Mouse (Mus musculus): ENCODE data around the gene Abcc9. TPM values are rescaled to one million over a fixed set of nuclear protein-coding genes. Genes with fewer than 3 reads are reported as not detected.

Gene Abcc9
- polyA plus RNA-seq, 1 experiment from 2014 or later, result 1.9 TPM

GRCm38 (mm10) chr6:142732567-142733290 lies 30.6 kb upstream of the Abcc9 start:
- no peaks in the 10 kb centered on the region for H3K36me3 ChIP-seq (replicated peaks)
- H3K4me3 ChIP-seq (replicated peaks), result no peak overlapping the region
- no peak overlapping the region for H3K9ac ChIP-seq
- H3K27ac ChIP-seq, result no peak overlapping the region
- no peak for ATAC-seq (ENCODE audit: low FRiP score)
- WGBS, result 75% methylated on average over 14 of the region's 14 CpGs
- H3K4me2 ChIP-seq, result no peak overlapping the region
- no peaks in the 10 kb centered on the region for H3K27me3 ChIP-seq
- no peaks in the 10 kb centered on the region for H3K4me1 ChIP-seq
- H3K9me3 ChIP-seq, result no peaks in the 10 kb centered on the region

GRCm38 (mm10) chr6:142726032-142726431 lies 23.9 kb upstream of the Abcc9 start:
- H3K9ac ChIP-seq, result no peak overlapping the region
- no peaks in the 10 kb centered on the region for H3K36me3 ChIP-seq (replicated peaks)
- no peak overlapping the region for H3K4me2 ChIP-seq
- no peaks in the 10 kb centered on the region for H3K4me1 ChIP-seq
- H3K27me3 ChIP-seq, result no peaks in the 10 kb centered on the region
- WGBS, result 91% methylated on average over 4 of the region's 4 CpGs
- no peaks in the 10 kb centered on the region for H3K9me3 ChIP-seq
- no peak overlapping the region for H3K4me3 ChIP-seq (replicated peaks)
- ATAC-seq (ENCODE audit: low FRiP score), result no peak
- no peak overlapping the region for H3K27ac ChIP-seq

GRCm38 (mm10) chr6:142721731-142722130 lies 19.6 kb upstream of the Abcc9 start:
- no peak for ATAC-seq (ENCODE audit: low FRiP score)
- WGBS, result 94% methylated on average over 8 of the region's 8 CpGs
- Histone ChIP-seq H3K27ac (no peak overlapping the region), H3K36me3 (replicated peaks) (no peaks in the 10 kb centered on the region), H3K4me2 (no peak overlapping the region), H3K27me3 (no peaks in the 10 kb centered on the region), H3K9ac (no peak overlapping the region), H3K9me3 (no peaks in the 10 kb centered on the region), H3K4me1 (no peaks in the 10 kb centered on the region), H3K4me3 (replicated peaks) (no peak overlapping the region)

- no peak for ATAC-seq (ENCODE audit: low FRiP score)
- H3K4me2 ChIP-seq, result no peak overlapping the region
- H3K27ac ChIP-seq, result no peak overlapping the region
- no peaks in the 10 kb centered on the region for H3K27me3 ChIP-seq
- H3K4me1 ChIP-seq, result no peaks in the 10 kb centered on the region
- no peaks in the 10 kb centered on the region for H3K9me3 ChIP-seq
- WGBS, result 78% methylated on average over 6 of the region's 6 CpGs
- no peaks in the 10 kb centered on the region for H3K36me3 ChIP-seq (replicated peaks)
- H3K9ac ChIP-seq, result no peak overlapping the region
- no peak overlapping the region for H3K4me3 ChIP-seq (replicated peaks)
Measured at GRCm38 (mm10) chr6:142720641-142721040, 18.5 kb upstream of the Abcc9 start.

- H3K9me3 ChIP-seq, result no peaks in the 10 kb centered on the region
- H3K36me3 ChIP-seq (replicated peaks), result no peaks in the 10 kb centered on the region
- ATAC-seq (ENCODE audit: low FRiP score), result no peak
- no peak overlapping the region for H3K4me3 ChIP-seq (replicated peaks)
- no peak overlapping the region for H3K4me2 ChIP-seq
- H3K27ac ChIP-seq, result no peak overlapping the region
- H3K9ac ChIP-seq, result no peak overlapping the region
- H3K27me3 ChIP-seq, result no peaks in the 10 kb centered on the region
- WGBS, result 79% methylated on average over 7 of the region's 7 CpGs
- H3K4me1 ChIP-seq, result no peaks in the 10 kb centered on the region
Measured at GRCm38 (mm10) chr6:142718167-142718566, 16.1 kb upstream of the Abcc9 start.

- Histone ChIP-seq H3K36me3 (replicated peaks) (no peaks in the 10 kb centered on the region), H3K9ac (no peak overlapping the region)
- WGBS, result 74% methylated on average over 4 of the region's 4 CpGs
Measured at GRCm38 (mm10) chr6:142717186-142717585, 15.1 kb upstream of the Abcc9 start.

GRCm38 (mm10) chr6:142715026-142715425 lies 12.9 kb upstream of the Abcc9 start:
- Histone ChIP-seq H3K9me3 (no peaks in the 10 kb centered on the region), H3K4me3 (replicated peaks) (no peak overlapping the region), H3K4me1 (no peaks in the 10 kb centered on the region), H3K4me2 (no peak overlapping the region), H3K27ac (no peak overlapping the region), H3K27me3 (peaks cover 5% of the 10 kb centered on the region; the same call in 1 of the 2 replicates), H3K36me3 (replicated peaks) (no peaks in the 10 kb centered on the region), H3K9ac (no peak overlapping the region)
- ATAC-seq (ENCODE audit: low FRiP score), result no peak
- WGBS, result 91% methylated on average over 8 of the region's 8 CpGs

More at GRCm38 (mm10) chr6:142717186-142717585, 15.1 kb upstream of the Abcc9 start:
- H3K27me3 ChIP-seq, result peaks cover 5% of the 10 kb centered on the region; the same call in 1 of the 2 replicates
- no peaks in the 10 kb centered on the region for H3K9me3 ChIP-seq
- no peak overlapping the region for H3K4me2 ChIP-seq
- H3K4me1 ChIP-seq, result no peaks in the 10 kb centered on the region
- no peak overlapping the region for H3K4me3 ChIP-seq (replicated peaks)
- no peak overlapping the region for H3K27ac ChIP-seq
- ATAC-seq (ENCODE audit: low FRiP score), result no peak

- Histone ChIP-seq H3K36me3 (replicated peaks) (no peaks in the 10 kb centered on the region), H3K27me3 (peaks cover 5% of the 10 kb centered on the region; the same call in 1 of the 2 replicates), H3K4me1 (no peaks in the 10 kb centered on the region), H3K4me2 (no peak overlapping the region), H3K9me3 (no peaks in the 10 kb centered on the region), H3K9ac (no peak overlapping the region), H3K27ac (no peak overlapping the region), H3K4me3 (replicated peaks) (no peak overlapping the region)
- WGBS, result 42% methylated on average over 4 of the region's 4 CpGs
- no peak for ATAC-seq (ENCODE audit: low FRiP score)
Measured at GRCm38 (mm10) chr6:142711106-142711505, 9.0 kb upstream of the Abcc9 start.

DNA sequence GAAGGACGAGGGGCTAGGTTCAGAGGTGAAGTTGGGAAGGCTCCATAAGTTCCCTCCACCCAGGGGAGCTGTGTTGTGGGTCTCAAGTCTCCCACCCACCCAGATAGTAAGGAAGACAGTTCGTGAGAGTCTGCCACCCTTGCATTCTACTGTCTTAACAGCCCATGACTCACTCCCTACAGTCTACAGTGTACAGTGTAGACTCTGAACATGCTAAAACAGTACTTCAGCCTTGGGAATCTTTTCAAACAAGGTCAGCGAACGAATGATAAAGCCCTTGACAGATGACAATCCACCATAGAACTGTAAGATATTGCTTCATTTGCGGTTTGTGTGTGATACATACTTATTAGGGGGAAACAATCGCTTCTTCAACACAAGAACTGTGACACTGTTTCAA lies 8.6 kb upstream of the Abcc9 start:
- no peaks in the 10 kb centered on the region for H3K36me3 ChIP-seq (replicated peaks)
- no peak for ATAC-seq (ENCODE audit: low FRiP score)
- no peak overlapping the region for H3K4me2 ChIP-seq
- no peaks in the 10 kb centered on the region for H3K9me3 ChIP-seq
- H3K4me3 ChIP-seq (replicated peaks), result no peak overlapping the region
- no peaks in the 10 kb centered on the region for H3K4me1 ChIP-seq
- no peak overlapping the region for H3K27ac ChIP-seq
- WGBS, result 82% methylated on average over 6 of the region's 6 CpGs
- H3K9ac ChIP-seq, result no peak overlapping the region
- H3K27me3 ChIP-seq, result peaks cover 5% of the 10 kb centered on the region; the same call in 1 of the 2 replicates

GRCm38 (mm10) chr6:142708369-142708768 lies 6.3 kb upstream of the Abcc9 start:
- no peak overlapping the region for H3K4me2 ChIP-seq
- H3K36me3 ChIP-seq (replicated peaks), result no peaks in the 10 kb centered on the region
- H3K27ac ChIP-seq, result no peak overlapping the region
- 87% methylated on average over 6 of the region's 6 CpGs for WGBS
- peaks cover 5% of the 10 kb centered on the region; the same call in 1 of the 2 replicates for H3K27me3 ChIP-seq
- H3K4me1 ChIP-seq, result no peaks in the 10 kb centered on the region
- no peaks in the 10 kb centered on the region for H3K9me3 ChIP-seq
- no peak overlapping the region for H3K9ac ChIP-seq
- no peak for ATAC-seq (ENCODE audit: low FRiP score)
- no peak overlapping the region for H3K4me3 ChIP-seq (replicated peaks)

DNA sequence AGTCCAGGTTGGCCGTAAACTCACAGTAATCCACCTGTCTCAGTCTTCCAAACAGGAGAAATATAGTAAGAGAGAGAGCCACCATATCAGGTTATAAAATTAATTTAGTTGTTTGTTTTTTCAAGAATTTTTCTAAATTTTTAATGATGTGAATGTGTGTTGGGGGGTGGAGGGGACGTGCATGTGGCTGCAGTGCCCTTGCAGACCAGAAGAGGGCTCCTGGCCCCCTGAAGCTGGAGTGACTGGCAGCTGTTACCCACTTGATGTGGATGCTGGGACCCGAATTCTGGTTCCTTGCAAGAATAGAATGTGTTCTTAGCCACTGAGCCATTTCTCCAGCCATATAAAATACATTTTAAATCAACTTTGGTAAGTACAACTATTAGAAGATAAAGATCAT lies 4.6 kb upstream of the Abcc9 start:
- Histone ChIP-seq H3K4me3 (replicated peaks) (no peak overlapping the region), H3K4me2 (no peak overlapping the region), H3K27ac (no peak overlapping the region), H3K36me3 (replicated peaks) (no peaks in the 10 kb centered on the region), H3K27me3 (peaks cover 8% of the 10 kb centered on the region; the same call in 1 of the 2 replicates), H3K9ac (no peak overlapping the region), H3K4me1 (peaks cover 10% of the 10 kb centered on the region), H3K9me3 (no peaks in the 10 kb centered on the region)
- no peak for ATAC-seq (ENCODE audit: low FRiP score)
- WGBS, result 75% methylated on average over 3 of the region's 3 CpGs

DNA sequence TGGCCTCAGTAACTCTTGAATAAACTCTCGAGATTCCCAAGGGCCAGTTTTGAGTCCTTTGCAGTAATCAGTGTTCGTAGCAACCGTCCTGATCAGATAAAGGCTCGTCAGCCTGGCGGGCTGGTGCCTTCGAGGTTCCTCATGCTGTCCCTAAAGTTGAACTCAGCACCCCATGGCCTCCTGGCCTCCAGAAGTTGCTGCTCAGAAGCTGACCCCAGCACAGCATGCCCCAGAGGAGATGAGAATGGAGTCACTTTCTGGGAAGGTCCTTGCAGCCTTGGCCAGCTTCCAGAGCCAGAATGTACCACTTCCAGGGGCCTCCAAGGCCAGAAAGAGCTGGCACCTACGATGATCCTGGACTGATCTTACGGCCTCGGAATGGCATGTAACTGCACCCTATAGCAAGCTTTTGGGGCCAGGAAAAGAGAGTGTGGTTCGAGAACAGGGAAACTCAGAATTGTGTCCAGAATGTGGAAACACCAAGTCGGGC lies 1.4 kb upstream of the Abcc9 start:
- Histone ChIP-seq H3K36me3 (replicated peaks) (no peaks in the 10 kb centered on the region), H3K4me3 (replicated peaks) (no peak overlapping the region), H3K9ac (no peak overlapping the region), H3K9me3 (no peaks in the 10 kb centered on the region), H3K4me1 (peaks cover 10% of the 10 kb centered on the region), H3K27ac (no peak overlapping the region), H3K4me2 (no peak overlapping the region), H3K27me3 (peaks cover 18% of the 10 kb centered on the region; the same call in 1 of the 2 replicates)
- no peak for ATAC-seq (ENCODE audit: low FRiP score)
- 82% methylated on average over 11 of the region's 11 CpGs for WGBS

DNA sequence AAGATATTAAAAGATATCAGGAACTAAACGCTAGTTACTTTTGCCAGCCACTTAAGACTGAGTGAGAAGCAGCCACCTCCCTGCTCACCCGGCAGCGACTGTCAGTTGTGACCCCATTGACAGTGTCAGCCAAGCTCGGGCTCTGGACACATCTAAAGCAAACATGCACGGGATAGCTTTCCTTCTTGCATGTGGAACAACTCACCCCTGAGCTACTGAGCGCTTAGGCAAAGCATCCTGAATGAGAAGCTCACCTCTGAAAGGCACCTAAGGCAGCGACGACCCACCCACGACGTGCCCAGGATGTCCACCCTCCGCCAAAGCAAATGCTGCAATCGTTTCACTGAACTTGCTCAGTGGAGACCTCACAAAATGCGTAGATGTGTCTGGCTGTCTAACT lies 954 bp downstream of the Abcc9 start:
- no peak overlapping the region for H3K9ac ChIP-seq
- H3K4me2 ChIP-seq, result no peak overlapping the region
- peaks cover 10% of the 10 kb centered on the region for H3K4me1 ChIP-seq
- H3K27ac ChIP-seq, result no peak overlapping the region
- H3K4me3 ChIP-seq (replicated peaks), result no peak overlapping the region
- H3K9me3 ChIP-seq, result no peaks in the 10 kb centered on the region
- 76% methylated on average over 13 of the region's 13 CpGs for WGBS
- H3K27me3 ChIP-seq, result peaks cover 18% of the 10 kb centered on the region; the same call in 1 of the 2 replicates
- ATAC-seq (ENCODE audit: low FRiP score), result no peak
- no peaks in the 10 kb centered on the region for H3K36me3 ChIP-seq (replicated peaks)
